Mouse (Mus musculus) thymus, postnatal 25 days (tissue): ENCODE data around the gene Ppp5c.
"Not testable (repeated sequence)": the region's sequence is repeated elsewhere in the genome, so short reads cannot be mapped to it uniquely, and the experiment has no call there.

Experiments used
- DNase-seq: peaks from one replicate; pipeline ENCODE4 v3.0.0; 2022

Gene Ppp5c

DNA sequence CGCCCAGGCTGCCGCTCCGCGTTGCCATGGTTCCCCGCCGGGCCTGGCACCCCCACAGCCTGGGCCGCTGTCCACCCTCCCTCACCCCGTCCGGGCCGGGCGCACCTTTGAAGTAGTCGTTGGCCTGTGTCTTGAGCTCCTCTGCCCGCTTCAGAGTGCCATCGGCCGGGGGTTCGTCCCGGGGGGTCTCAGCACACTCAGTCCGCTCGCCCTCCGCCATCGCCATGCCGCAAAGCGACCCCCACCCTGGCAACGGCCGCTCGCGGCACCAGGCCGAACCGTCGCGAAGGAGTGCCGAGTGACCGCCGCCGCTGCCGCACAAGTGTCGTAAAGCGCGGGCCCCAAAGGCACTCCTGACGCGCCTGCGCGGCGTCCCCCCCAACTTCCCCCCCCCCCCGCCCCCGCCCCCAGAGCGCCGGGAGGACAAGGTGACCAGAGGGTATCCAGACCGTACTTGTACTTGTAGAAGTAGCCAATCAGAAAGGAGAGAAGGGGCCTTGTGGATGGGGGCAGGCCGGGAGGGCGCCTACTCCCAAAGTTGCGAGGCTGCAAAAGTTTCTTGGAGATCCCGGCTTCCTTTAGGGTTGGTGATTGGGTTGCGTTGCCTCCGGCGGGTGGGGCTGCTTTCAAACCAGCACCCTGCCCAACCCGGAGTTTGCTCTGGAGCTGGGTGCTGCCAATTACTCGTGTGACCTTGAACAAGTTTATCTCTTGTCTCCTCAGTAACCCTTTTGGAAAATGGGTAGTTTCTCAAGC, at the start of gene Ppp5c:
Gene Ppp5c (minus strand): TSS at position 337 of the 756 bp plus-strand sequence.
- peak; percentile 81 for DNase-seq

DNA sequence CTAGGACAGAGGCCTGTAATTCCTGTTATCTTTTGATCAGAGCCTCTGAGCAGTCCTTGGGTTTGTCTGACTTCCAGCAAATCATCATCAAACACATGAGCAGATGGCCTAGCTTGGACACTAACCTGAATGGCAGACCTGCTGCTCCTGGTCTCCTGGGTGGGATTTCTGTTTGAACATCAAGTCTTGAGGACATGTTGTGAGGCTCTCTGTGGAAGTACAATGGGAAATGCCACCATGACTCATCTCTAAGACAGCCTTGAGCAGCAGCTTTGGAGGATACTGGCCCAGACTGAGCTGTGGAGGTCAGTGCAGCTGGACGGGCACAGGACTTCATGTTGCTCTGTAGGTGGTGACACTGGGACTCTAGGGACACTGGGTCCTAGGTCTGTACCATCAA, 48.8 kb upstream of the Ppp5c start:
- no peak for DNase-seq

DNA sequence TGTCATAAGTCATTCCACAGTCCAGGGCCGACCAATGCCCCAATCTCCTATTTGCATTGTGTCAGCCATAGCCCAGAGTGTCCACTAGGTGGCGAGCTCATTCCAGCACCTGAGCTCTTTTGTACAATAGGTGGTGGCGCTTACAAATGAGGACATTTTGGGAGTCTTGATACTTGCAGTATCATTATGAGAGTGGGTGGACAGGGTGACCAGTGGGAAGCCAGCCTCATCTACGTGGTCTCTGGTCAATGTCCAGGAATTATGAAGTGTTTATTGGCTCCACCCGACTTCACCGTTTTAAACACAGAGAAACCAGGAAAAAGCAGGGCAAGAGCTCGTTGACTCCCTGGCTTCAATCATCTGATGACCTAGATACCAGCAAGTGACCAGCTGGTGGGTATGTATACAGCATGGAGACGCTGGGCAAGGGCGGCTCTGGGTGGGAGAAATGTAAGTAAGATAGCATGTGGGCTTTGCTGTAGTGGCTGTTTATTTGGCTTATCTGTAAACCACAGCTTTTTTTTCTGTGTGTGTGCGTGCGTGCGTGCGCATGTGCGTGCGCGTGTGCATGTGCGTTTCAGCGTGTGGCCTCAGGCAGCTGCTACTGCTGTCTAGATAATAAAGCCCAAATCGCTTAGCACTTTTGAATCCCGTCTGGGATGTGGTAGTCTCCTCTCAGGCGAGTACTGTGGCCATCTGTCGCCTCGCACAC, 46.3 kb upstream of the Ppp5c start, which contains the start of gene Psg16:
Gene Psg16 (plus strand): TSS at position 137 of the 712 bp plus-strand sequence.
- DNase-seq: peak; percentile 56

DNA sequence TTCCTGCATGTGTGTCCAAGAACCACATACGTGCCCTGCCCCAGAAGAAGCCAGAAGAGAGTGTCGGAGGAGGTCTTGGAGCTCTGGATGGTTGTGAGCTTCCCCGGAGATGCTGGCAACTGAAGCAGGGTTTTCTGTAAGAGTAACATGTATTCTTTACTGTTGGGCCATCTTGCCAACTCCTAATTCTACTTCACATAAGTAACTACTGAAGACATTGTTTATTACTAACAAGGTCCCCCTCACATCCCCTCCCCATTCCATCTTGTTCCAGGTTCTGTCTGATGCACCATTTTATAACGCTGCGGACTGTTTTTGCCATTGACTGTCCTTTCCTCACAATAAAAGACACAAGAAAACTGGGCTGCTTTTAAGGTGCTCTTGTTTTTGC, 45.8 kb upstream of the Ppp5c start:
- no peak for DNase-seq

DNA sequence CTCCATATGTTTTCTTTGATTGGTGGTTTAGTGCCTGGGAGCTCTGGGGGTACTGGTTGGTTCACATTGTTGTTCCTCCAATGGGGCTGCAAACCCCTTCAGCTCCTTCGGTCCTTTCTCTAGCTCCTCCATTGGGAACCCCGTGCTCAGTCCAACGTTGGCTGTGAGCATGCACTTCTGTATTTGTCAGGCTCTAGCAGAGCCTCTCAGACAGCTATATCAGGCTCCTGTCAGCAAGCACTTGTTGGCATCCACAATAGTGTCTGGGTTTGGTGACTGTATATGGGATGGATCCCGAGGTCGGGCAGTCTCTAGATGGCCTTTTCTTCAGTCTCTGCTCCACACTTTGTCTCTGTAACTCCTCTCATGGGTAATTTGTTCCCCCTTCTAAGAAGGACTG, 39.9 kb upstream of the Ppp5c start:
- not testable (repeated sequence) for DNase-seq

DNA sequence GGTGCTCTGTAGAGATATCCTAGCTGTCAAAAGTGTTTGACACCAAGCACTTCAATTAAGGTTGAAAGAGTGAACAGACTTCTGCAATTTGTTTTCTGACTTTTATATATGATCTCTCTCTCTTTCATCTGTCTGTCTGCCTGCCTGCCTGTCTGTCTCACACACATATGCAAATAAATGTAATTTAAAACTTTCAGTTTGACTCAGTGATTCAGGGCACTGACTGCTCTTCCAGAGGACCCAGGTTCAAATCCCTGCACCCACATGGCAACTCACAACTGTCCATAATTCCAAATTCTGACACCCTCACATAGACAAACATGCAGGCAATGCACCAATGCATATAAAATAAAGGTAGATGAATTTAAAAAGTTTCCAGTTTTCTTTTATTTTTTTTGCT, 39.3 kb upstream of the Ppp5c start:
- no peak for DNase-seq

DNA sequence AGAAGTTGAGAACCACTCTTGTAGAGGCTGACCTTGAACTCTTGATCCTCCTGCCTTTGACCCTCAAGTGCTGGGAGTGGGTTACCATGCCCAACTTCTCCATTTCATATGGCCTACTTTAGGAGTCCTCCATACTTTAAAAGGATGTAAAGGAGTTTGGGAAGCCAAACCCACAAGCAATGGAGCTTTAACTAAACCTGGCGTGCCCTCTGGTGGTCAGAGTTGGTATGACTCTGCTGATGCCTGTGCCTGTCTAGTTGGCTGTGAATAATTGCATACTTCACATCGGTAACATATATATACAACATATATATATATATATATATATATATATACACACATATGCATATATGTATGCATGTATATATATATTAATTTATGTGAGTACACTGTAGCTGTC, 38.7 kb upstream of the Ppp5c start:
- peak; percentile 83 for DNase-seq

DNA sequence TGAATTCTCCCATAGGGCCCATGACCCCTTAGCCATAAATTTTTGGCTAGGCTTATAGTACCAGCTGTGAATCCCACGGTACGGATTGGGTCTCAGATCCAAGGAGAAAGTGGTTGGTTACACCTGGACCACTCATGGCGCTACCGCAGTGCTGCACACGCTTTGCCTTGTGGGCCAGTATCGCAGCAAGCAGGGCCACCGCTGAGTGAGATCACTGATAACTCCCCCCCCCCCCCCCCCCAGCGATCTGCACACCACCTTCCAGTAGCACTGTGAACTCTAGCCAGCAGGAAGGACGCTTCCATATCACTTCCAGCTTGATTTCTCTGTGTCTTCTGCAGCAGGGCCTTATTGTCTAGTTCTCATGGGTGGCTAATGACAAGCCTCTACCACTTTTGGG, 37.9 kb upstream of the Ppp5c start:
- no peak for DNase-seq

DNA sequence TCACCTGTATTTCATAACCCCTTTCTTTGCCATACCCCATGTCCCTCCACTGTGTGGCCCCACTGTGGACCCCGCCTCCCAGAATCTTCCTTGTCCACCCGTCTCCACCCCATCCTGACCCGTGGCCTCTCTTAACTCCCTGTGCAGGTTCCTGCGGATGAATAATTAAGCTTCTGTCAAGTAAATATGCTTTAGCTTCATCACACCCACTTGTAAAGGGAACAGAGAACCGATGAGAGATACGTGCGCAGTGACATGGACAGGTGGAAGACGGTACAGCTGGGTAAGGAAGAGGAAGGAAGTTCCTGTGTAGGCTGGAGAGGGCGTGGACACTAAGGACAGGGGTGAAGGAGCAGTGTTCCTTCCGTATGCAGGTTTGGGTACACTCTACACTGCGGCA, 35.1 kb upstream of the Ppp5c start:
- no peak for DNase-seq

DNA sequence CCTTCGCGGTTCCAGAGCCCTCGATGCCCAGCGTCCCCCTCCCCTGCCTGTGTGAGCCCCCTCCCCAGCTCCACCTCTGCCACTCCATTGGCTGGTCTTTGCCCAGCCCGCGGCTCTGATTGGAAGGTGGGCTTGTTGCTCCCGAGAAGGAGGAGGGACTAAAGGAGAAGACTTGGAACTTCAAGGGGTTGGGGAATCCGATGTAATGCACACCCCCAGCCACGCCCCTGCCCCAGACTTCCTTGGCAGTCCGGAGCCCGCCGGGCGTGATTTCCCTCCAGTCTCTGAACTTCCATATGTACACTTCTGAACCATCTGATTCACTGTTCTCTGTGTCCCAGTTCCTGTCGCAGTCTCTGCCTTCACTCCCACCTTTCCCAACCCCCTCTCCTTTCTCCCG, 34.7 kb upstream of the Ppp5c start, which contains the start of gene Hif3a:
Gene Hif3a (minus strand): TSS at position 39 of the 400 bp plus-strand sequence.
- no peak for DNase-seq

DNA sequence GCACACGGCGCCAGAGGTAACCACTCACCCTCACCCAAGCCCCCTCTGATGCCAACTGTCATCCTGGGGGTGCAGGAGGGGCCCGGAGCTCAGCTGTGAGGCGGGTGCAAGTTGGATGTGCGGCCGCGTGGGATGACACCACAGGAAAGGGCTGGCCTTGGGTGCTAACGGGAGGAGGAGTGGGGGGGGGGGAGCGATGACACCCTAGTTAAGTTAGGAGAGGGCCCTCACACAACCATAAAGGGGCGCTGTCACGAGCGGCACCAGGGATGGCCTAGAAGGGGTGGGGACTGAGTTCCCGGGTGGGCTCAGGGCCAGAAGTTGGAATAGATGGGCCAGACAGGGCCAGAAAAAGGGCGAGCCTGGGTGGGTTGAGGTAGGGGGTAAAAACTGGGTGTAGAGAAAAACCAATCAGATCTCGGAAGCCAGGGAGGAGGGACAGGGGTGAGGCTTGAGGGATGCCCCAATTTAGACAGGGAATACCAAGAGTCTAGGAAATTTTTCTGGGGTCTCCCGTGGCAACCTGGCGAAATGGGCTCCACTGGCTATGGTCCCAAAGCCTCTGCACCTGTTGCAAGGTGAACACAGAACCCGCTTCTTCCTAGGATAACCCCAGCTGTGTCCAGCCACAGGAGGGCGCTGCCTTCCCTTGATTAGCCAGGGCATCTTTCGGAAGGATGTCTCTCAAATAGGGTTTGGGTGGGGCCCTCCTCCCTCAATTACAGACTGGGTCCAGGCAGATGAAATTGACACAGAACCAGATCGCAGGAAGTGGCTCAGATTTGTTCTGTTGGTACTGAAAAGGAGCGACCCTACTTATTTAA, 33.3 kb upstream of the Ppp5c start:
- DNase-seq: no peak

DNA sequence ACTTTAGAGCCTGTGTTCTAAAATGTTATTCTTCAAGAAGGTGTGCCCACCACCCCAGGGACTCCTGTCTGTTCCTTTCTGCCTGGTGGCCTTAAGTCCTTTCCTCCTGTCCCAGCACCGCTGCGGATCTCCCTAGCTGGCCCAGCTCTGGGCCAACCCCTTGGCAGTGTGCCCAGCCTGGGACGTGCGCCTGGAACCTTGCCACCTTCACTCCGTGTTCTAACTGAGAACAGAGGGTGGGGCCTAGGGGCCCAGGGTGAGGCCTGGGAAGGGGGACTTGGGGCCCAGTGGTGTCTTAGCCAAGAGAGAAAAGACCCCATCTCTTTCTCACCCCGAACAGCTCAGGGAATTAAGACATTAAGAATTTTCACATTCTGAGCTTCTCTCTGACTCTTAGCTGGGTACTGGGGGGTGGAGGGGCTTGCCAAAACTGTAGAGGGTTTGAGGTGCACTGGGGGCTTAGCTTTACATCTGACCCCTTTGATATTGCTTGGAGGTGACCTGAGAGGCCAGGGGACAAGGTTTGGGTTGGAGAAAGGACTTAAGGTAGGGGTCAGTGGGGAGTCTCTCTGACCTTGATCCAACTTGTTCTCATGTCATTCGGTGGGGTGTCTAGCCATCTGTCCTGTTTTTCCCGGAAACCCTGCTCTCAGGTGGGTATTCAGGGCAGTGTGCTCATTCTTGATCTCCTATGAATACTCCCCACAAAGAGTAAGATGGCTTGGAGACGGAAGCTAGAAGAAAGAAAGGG, 32.5 kb upstream of the Ppp5c start:
- peak; percentile 31 for DNase-seq

DNA sequence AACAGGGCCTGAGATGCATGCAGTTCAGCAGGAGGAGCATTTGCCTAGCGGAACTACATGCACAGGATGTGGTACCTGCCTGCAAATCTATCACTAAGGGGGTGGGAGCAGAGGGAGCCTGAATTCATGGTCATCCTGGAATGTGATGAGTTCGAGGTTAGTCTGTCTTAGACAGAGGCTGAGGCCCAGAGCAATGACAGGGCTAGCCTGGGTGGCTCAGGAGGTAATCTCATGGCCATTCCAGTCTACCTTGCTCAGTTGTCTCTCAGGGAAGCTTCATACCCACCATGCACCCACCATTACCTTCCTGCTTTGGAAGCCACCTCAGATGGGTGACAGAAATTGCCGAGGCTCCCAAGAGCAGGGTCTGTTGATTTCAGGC, 31.7 kb upstream of the Ppp5c start:
- peak; percentile 29 for DNase-seq

DNA sequence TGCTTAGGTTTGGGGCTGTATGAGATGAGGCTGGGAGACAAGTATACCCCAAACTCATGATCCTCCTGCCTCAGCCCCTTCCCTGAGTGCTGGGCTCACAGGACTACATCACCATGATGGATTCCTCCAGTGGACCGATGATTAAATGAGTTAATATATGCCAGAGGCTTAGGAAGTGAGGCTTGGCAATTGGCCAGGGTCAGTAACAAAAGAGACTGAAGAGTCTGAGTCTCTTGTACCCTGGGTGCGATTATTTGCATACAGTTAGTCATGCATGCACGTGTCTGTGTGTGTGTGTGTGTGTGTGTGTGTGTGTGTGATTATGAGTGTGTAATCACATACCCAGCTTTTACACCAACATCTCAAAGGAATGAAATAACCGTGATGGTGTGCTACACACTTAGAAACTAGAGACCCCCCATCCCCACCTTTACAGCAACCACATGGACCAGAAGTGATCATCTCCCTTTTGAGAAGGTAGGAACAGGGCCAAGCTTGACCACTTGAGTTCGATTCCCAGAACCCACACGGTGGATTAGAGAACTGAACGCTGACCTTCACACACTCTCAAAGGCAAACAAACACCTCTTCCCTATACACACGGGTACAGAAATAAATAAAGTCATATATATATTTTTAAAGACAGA, 31.2 kb upstream of the Ppp5c start:
- DNase-seq: no peak

DNA sequence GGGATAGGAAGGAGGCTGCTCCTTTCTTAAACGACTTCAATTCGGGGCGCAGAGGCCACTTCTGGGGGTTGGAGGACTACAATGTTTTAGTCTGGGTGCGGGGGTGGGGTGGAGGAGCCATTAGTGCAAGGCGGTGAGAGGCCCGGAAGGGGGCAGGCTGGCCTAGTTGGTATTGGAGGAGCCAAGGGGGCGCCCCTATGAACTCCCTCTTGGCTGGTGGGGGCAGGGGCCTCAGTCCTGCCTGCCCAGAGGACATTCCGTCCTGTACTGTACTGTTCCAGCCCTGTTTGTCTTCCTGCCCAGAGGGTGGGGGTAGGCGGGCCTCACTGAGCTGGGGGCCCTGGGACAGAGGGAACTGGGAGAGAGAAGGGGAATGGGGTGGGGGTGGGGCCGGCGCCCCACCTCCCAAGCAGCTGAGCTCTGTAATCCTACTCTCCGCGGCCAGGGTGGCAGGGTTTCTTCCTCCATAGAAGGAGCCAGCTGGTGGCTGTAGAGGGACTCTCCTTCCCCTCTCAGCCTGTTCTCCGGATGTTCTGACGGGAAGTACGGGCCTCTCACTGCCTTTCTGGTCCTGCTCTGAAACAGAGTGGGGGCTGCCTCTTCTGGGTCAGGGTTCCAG, 30.5 kb upstream of the Ppp5c start:
- peak; percentile 63 for DNase-seq

DNA sequence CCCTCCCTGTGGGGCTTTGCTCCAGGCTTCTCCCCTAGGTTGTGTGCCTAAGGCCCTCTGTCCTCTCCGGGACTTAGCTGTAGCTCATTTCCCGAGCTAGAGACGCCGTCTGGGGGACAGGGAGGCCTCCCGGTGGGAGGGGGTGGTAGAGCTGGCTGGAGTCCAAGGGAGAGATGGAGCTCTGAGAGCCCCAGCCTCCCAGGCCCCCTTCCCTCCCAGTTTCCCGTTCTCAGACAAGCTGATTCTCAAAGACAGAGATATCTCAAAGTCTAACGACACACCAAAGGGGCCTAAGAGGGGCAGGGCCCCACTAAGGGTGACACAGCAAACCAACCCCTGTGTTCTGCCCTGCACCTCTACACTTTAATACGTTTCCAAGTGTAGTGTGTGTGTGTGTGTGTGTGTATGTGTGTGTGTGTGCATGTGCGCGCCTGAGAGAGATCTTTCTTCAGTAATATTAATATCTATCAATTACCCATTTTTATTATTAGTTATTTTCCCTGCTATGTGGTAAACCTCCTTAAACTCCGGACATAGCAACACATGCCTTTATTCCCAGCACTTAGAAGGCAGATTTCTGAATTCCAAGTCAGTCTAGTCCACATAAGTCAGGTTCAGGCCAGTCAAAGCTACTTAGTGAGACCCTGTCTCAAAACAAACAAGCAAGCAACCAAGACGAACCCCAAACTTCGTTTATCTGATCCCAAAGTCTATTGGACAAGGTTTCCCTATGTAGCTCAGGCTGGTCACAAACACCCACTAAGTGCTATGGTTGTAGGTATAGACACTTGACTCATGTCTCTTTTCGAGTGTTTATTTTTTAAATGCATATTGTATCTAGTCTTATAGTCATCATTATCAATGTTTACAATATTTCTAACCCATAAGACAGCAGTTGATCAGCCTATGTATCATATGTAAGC, 29.1 kb upstream of the Ppp5c start:
- no peak for DNase-seq

DNA sequence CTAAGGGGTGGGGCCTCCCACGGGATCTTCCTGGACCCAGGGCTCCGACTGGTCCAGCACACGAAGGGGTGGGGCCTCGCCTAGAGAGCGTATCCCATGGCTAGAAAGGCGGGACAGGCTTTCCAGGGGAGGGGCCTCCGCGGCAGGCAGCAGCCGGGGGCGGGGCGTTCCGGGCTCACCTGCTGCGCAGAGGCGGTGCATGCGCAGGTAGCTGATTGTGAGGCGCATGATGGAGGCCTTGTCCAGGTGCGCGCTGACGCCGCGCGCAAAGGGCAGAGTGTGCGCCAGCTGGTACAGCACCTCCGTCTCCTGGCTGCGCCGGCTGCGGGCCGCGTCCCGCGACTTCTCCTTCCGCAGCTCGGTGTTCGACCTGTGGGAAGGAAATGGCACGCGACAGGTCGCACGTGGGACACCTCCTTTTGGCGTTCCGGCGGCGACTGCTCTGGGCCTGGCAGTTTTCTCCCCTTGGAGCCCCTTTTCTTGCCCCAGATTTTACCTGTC, 28.4 kb upstream of the Ppp5c start:
- DNase-seq: peak; percentile 77

DNA sequence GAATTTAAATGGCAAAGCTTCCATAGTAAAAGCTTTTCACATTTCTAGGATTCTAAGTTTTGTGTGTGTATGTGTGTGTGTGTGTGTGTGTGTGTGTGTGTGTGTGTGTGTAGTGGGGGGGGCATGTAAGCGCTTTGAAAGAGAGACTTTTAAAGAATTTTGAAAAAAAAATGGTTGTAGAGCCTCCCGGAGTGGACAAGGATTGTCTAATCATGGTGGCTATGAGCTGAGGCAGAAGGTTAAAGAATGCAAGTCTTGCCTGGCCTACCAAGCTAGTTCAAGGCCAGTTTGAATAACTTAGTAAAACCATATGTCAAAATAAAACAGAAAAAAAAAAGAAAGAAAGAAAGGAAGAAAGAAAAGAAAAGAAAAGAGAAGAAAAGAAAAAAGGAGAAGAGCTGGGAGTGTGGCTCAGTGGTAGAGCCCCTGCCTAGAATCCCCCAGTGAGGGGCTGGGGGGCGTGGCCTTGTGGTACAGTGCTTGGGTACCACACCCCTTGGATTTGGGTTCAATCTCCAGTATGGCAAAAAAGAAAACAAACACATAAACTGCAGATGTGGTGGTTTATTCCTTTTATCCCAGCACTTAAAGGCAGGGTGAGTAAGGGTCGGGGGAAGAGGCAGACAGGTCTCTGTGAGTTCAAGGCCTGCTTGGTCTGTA, 27.7 kb upstream of the Ppp5c start:
- DNase-seq: no peak

DNA sequence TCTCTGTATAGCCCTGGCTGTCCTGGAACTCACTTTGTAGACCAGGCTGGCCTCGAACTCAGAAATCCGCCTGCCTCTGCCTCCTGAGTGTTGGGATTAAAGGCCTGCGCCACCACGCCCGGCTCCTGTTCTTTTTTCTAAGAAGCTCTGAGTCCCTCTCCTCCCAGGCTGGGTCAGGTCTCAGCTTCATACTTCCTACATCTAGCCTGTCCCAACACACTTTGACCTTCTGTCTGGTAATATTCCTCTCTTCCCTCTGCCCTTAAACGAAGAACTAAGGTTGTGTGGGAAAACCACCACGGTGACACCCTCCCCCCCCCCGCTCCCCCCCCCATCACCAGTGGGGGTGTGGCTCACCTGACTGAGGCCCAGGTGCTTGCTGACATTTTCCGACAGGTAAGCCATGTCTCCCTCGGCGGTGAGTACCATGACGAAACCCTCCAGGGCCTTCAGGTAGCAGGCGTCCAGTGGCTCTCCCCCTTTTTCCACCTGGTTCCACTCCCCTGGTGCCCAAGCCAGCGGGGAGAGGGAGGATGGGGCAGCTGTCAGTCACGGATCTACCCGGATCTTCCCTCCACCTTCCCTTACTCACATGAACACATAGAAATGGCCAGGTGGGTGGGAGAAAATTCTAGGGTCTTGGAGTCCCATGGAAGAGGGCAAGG, 26.7 kb upstream of the Ppp5c start:
- no peak for DNase-seq
